Mouse (Mus musculus): ENCODE results near the gene Nptx1.

Nptx1 gene

DNA sequence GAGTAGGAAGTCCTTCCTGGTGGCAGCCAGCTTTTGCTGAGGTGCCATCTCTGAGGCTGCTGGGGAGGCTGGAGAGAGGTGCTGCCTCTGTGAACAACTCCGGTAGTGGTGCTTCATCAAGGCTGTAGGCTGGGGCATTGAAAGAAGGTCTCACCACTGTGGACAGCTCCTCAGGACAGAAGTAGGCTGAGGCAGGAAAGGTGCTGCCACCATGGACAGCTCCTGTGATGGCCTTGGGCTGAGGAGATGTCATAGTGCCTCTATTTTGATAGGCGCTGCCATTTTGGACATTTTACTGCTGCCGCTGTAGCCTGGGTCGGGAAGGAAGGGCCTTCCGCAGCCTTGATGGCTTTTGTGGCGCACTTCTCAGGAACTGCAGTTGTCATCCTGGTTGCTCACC, 54.7 kb downstream of the Nptx1 start:
- no peak for DNase-seq (ENCODE audit: low spot score in 2 of 2)

DNA sequence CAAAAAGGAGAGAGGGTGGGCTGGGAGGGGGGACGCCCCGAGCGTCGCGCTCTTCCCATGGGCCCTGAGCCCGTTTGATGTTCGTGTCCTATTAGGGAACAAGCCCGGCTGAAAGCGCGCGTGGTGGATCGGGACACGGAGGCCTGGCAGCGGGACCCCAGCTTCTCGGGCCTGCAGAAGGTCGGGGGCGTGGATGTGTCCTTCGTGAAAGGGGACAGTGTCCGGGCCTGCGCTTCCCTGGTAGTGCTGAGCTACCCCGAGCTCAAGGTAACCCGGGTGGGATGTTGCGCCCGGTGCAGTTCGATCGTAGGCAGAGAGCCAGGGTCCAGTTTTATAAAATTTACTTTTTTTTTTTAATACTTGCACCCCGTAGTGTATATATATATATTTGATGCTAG, 55.9 kb downstream of the Nptx1 start:
- DNase-seq (ENCODE audit: low spot score in 2 of 2): no peak

DNA sequence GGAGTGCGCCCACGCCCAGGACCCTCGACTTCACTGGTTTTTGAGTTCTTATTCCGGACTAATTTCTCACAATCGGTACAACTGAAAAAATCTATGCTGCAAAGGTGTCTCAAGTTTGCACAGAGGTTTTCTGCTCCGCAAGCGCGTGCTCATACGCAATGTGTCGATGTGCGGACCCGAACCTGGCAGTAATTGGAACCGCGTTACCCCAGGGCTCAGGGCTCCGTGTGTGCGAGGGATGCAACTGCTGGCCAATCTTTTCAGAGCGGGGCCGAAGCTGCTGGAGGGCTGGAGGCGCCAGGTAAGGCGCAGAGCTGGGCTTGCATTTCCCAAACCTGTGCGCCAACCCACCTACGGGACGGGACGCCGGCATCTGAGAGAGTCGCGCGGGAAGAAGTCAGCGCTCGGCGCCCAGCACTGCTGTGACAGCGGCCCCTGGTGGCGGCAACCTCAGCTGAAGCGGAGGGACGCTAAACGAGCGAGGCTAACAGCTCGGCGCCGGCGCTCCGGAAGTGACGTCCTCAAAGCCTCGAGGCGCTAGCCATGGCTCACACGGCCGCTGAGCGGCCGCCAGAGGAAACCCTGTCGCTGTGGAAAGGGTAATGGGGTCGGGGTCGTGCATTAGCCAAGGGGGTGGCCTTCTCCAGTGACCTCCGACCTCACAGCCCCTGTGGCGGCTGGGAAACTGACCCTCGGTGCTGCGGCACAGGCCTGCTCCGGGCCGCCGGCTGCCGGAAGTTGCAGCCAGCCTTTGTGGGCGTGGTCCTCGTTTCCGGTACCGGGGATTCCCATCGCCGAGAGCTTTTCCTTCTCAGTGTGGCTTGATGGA, 56.5 kb downstream of the Nptx1 start, which contains the start of gene Endov:
Gene Endov, plus strand, starts transcription at position 487 of the 829 bp plus-strand sequence.
- peak; percentile 95 to 96 for DNase-seq (ENCODE audit: low spot score in 2 of 2)
